Mouse (Mus musculus) limb, embryonic 14.5 days (tissue): ENCODE data around the gene Lmx1a. TPM values are rescaled to one million over a fixed set of nuclear protein-coding genes. Genes with fewer than 3 reads are reported as not detected.

Source experiments
- ATAC-seq: fragments of 200-750 bp; cut with Nextera tagmentation; 2 replicates; pipeline ENCODE4 v1.8.0; 2017; ENCODE audit warnings: low read depth, moderate number of reproducible peaks, moderate TSS enrichment; ENCODE audit not compliant: low FRiP score
- DNase-seq: peaks from one replicate; pipeline ENCODE4 v3.0.0-alpha.2; 2015; ENCODE audit warnings: low spot score
- H3K27ac ChIP-seq: fragments of 300-500 bp; sonication (generic); replicated peaks from 2 replicates; pipeline ENCODE4 v1.5.1; 2014; ENCODE audit warnings: low read depth, mild to moderate bottlenecking, low read length, moderate library complexity, mixed read lengths
- H3K27me3 ChIP-seq: fragments of 300-500 bp; sonication (generic); 2 replicates; pipeline ENCODE4 v1.6.1; 2014; ENCODE audit warnings: low read length, mixed read lengths; ENCODE audit not compliant: control insufficient read depth, insufficient read depth
- H3K36me3 ChIP-seq: fragments of 300-500 bp; sonication (generic); 2 replicates; pipeline ENCODE4 v1.6.1; 2014; ENCODE audit warnings: mild to moderate bottlenecking, low read length, moderate library complexity, mixed read lengths; ENCODE audit not compliant: control insufficient read depth, insufficient read depth
- H3K4me1 ChIP-seq: fragments of 300-500 bp; sonication (generic); 2 replicates; pipeline ENCODE4 v1.6.1; 2014; ENCODE audit warnings: antibody characterized with exemption, low read length, mixed read lengths; ENCODE audit not compliant: control insufficient read depth, insufficient read depth
- H3K4me2 ChIP-seq: fragments of 300-500 bp; sonication (generic); replicated peaks from 2 replicates; pipeline ENCODE4 v1.6.1; 2014; ENCODE audit warnings: low read depth, mild to moderate bottlenecking, low read length, moderate library complexity; ENCODE audit not compliant: severe bottlenecking
- H3K4me3 ChIP-seq: fragments of 300-500 bp; sonication (generic); replicated peaks from 2 replicates; pipeline ENCODE4 v1.5.1; 2014; ENCODE audit warnings: low read length
- H3K9ac ChIP-seq: fragments of 300-500 bp; sonication (generic); 2 replicates; pipeline ENCODE4 v1.6.1; 2014; ENCODE audit warnings: mild to moderate bottlenecking, low read depth, low read length, moderate library complexity; ENCODE audit not compliant: severe bottlenecking
- H3K9me3 ChIP-seq: fragments of 300-500 bp; sonication (generic); 2 replicates; pipeline ENCODE4 v1.6.1; 2016; ENCODE audit warnings: low read length; ENCODE audit not compliant: control insufficient read depth
- POLR2A ChIP-seq: fragments of 200-500 bp; IDR thresholded peaks from 2 replicates; pipeline ENCODE4 v1.8.0; 2012; ENCODE audit warnings: inconsistent platforms, mild to moderate bottlenecking, moderate library complexity, borderline replicate concordance; ENCODE audit not compliant: insufficient read depth, insufficient read length; ENCODE audit errors: extremely low read depth
- WGBS: fragments of 180-500 bp; shearing (Covaris S2); extraction: QIAGEN DNeasy Blood & Tissue Kit; methylation state at CpG from one replicate; pipeline ENCODE4 v1.1.7; 2014; 5-methylcytosine and 5-hydroxymethylcytosine counted together
- polyA plus RNA-seq, 2 experiments: library from polyadenylated mRNA; depleted of rRNA in 1 of 2; stranded (reverse) in 1 of 2; unstranded in 1 of 2; fragments of >200 nt; fragmentation: Nextera tagmentation in 1 of 2; extraction: Ambion mirVana in 1 of 2; gene quantifications; 2 replicates each; pipeline versions ENCODE4 v1.2.1 to v1.2.3; 2012 to 2014

Lmx1a gene
- polyA plus RNA-seq, 2 experiments, result 0.37 to 0.57 TPM

DNA sequence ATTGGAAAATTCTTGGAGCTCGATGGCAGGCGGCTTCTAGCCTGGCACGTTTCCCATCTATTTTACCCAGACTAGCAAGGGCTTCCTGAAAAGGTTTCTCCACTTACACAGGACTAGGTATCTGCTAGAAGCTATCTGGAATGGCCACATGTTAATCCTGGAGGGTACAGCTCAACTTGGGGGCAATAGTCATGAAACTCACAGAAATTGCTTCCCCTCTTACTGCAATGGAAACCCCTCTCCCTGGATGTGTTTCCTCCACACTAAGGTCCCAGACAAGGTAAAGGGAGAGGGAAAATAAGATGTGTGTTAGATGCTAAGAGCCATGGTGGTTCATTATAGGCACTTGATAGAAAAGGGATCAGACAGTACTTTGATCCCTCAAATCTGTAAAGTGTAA, 5.7 kb downstream of the Lmx1a start:
- ATAC-seq (no peak), DNase-seq (no peak)
- 6% methylated on average over 3 of the region's 3 CpGs for WGBS

DNA sequence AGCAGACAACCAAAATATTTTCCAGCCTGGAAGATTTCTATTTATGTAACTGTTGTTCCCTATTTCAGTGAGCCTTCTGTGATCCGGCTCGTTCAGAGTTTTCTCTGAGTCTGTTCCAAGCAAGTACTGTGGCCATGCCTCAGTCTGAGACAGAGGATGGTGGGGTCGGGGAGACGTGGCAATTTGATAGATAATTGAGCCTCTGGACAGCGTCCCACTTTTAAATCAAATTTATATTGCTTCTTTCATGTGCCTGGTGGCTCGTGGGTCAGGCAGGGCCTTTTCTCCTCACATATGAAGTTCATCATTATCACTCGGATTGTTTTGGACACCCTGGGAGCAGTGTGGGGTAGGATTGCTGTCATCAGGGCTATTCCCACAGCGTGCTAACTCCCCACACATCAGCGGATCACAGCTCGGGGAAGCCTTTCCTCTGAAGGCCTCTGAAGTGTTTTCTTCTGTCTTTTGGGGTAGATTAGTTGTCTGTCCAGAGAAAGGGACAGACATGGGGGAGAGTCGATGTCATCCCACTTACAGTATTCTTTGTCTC, 6.9 kb downstream of the Lmx1a start:
- Histone ChIP-seq H3K4me1 (peaks cover 6% of the 10 kb centered on the region; the same call in 1 of the 2 replicates), H3K4me3 (no peak overlapping the region), H3K36me3 (no peaks in the 10 kb centered on the region), H3K9ac (no peak overlapping the region), H3K4me2 (no peak overlapping the region), H3K27ac (no peak overlapping the region), H3K27me3 (peaks cover 66% of the 10 kb centered on the region), H3K9me3 (no peaks in the 10 kb centered on the region)
- no peak for TF ChIP-seq POLR2A
- WGBS, result 27% methylated on average over 11 of the region's 11 CpGs
- DNase-seq (no peak), ATAC-seq (no peak)

More for the DNA sequence above, 5.7 kb downstream of the Lmx1a start:
- Histone ChIP-seq H3K27ac (no peak overlapping the region), H3K4me3 (no peak overlapping the region), H3K36me3 (no peaks in the 10 kb centered on the region), H3K4me1 (peaks cover 6% of the 10 kb centered on the region; the same call in 1 of the 2 replicates), H3K27me3 (peaks cover 78% of the 10 kb centered on the region), H3K4me2 (no peak overlapping the region), H3K9ac (no peak overlapping the region), H3K9me3 (no peaks in the 10 kb centered on the region)
- no peak for TF ChIP-seq POLR2A

DNA sequence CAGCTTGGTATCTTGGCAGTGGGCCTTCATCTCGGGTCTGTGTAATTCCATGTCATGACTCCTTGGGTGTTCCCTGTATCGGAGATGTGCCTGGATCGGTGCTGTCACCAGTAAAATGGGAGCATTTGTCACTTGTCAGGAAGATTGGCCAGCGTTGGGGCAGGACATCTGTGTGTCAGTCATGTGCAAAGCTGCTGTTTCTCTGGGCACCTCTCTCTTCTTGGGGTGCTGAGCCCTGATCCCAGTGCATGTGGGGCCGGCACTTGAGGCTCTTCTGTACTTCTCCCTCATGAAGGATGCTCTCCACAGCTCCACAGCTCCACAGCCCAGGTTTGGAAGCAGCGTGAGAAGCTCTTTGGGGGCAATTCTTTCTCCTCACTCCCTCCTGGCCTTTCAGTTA, 10.7 kb downstream of the Lmx1a start:
- TF ChIP-seq POLR2A, result no peak
- Histone ChIP-seq H3K36me3 (no peaks in the 10 kb centered on the region), H3K4me3 (no peak overlapping the region), H3K4me1 (0 out of 2 replicates have a peak, but pooled peaks cover 3% of the 10 kb centered on the region), H3K27me3 (peaks cover 33% of the 10 kb centered on the region), H3K4me2 (no peak overlapping the region), H3K27ac (no peak overlapping the region), H3K9ac (no peak overlapping the region), H3K9me3 (no peaks in the 10 kb centered on the region)
- WGBS, result 54% methylated on average over 6 of the region's 6 CpGs
- DNase-seq, result no peak
- no peak for ATAC-seq

DNA sequence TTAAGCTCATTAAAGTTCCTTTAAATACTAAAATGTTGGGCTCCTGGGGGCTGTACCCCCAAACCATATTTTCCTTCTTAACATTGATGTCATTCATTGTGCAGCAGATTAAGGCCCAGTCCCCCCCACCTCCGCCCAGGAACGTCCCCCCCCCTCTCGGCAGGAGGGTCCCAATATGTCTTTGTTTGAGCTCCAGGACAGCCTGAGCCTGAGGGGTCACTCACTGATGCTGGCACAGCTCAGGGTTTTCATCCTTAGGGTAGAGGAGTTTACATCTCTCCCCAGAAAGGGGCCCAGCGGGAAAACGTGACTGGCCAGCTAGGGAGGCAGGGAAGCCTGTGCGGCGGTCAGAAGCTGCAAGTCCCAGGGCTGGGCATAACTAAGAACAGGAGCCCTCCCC, 11.2 kb downstream of the Lmx1a start:
- DNase-seq (no peak), ATAC-seq (no peak)
- Histone ChIP-seq H3K27me3 (peaks cover 28% of the 10 kb centered on the region), H3K4me3 (no peak overlapping the region), H3K27ac (no peak overlapping the region), H3K4me1 (0 out of 2 replicates have a peak, but pooled peaks cover 3% of the 10 kb centered on the region), H3K4me2 (no peak overlapping the region), H3K9ac (no peak overlapping the region), H3K36me3 (no peaks in the 10 kb centered on the region), H3K9me3 (no peaks in the 10 kb centered on the region)
- TF ChIP-seq POLR2A, result no peak
- WGBS, result 23% methylated on average over 7 of the region's 7 CpGs

DNA sequence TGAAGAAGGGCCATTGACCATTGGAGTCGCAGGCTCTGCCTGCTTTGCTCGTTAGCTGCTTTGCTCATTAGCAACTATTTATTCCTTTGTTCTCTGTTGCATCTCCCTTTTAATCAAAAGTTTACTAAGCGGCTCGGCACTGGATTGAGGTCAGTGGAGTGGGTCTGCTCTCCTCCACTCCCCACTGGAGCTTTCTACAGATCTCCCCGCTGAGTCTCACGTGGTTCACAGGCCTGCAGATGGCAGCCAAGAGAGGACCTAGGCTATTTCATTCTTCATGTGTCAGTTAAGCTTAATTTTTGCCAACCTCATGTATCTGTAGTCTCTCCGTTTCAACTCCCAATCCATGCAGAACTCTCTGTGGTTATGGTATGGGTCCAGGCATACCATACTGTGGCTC, 16.5 kb downstream of the Lmx1a start:
- Histone ChIP-seq H3K4me3 (no peak overlapping the region), H3K4me2 (no peak overlapping the region), H3K9me3 (no peaks in the 10 kb centered on the region), H3K27ac (no peak overlapping the region), H3K9ac (no peak overlapping the region), H3K36me3 (no peaks in the 10 kb centered on the region), H3K4me1 (0 out of 2 replicates have a peak, but pooled peaks cover 3% of the 10 kb centered on the region), H3K27me3 (no peaks in the 10 kb centered on the region)
- no peak for TF ChIP-seq POLR2A
- ATAC-seq (no peak), DNase-seq (no peak)
- 69% methylated on average over 7 of the region's 7 CpGs for WGBS
